Mouse (Mus musculus): ENCODE measurements around the gene Aicda.

- no peak for TF ChIP-seq CTCF (IDR thresholded peaks at IDR 0.05 in 2 of 3, conservative IDR thresholded peaks at IDR 0.05 in 1 of 3; ENCODE audit: control insufficient read depth in 1 of 3, insufficient read depth in 1 of 3, low read depth in 2 of 3, low read length in 3 of 3, poor library complexity in 1 of 3, severe bottlenecking in 1 of 3)
- TF ChIP-seq USF1 (IDR thresholded peaks at IDR 0.05; ENCODE audit: low read depth, low read length) = no peak
- TF ChIP-seq POLR2A (IDR thresholded peaks at IDR 0.05; ENCODE audit: control insufficient read depth in 1 of 2, insufficient read depth in 1 of 2, low read depth in 1 of 2, low read length in 2 of 2, poor library complexity in 1 of 2) = no peak
- no peak for TF ChIP-seq TBP (IDR thresholded peaks at IDR 0.05; ENCODE audit: low read depth, low read length)
- no peak for TF ChIP-seq RAD21 (IDR thresholded peaks at IDR 0.05; ENCODE audit: low read depth, low read length)
- TF ChIP-seq KAT2A (conservative IDR thresholded peaks at IDR 0.05; ENCODE audit: low read depth, low read length) = no peak
- no peak for TF ChIP-seq EP300 (IDR thresholded peaks at IDR 0.05; ENCODE audit: low read depth in 1 of 2, low read length in 2 of 2)
- no peak for TF ChIP-seq POLR2AphosphoS5 (IDR thresholded peaks at IDR 0.05; ENCODE audit: borderline replicate concordance, low read depth, low read length)
- TF ChIP-seq RCOR1 (IDR thresholded peaks at IDR 0.05; ENCODE audit: low read depth, low read length) = no peak
- TF ChIP-seq ZC3H11A (IDR thresholded peaks at IDR 0.05; ENCODE audit: low read depth, low read length) = no peak
- no peak for TF ChIP-seq NRF1 (IDR thresholded peaks at IDR 0.05; ENCODE audit: insufficient read depth, low read depth, low read length, poor library complexity, severe bottlenecking)
- no peak for TF ChIP-seq MAZ (IDR thresholded peaks at IDR 0.05; ENCODE audit: low read depth, low read length)
Observed at GRCm38 (mm10) chr6:122505545-122505944, 48.1 kb upstream of the Aicda start, which contains the start of gene Mfap5.
